Comparison of ENCODE assay signal across 16 mouse cellular contexts in genomic region chr10:89974361-89974760, GRCm38 (mm10).
"Had no signal": no experiment of that assay in that cellular context is flagged by ENCODE, and none has a peak within 500 bp of the region (broad histone marks: within the 10 kb centered on the region; RNA-seq: fewer than 3 reads in every experiment).

No protein-coding gene starts in this region.

- H3K36me3 ChIP-seq: lung, embryonic 15.5 days; midbrain, embryonic 13.5 days; midbrain, embryonic 15.5 days; neural tube, embryonic 12.5 days; stomach, embryonic 15.5 days had no signal

- H3K4me1 ChIP-seq: lung, embryonic 15.5 days; megakaryocyte, embryonic 14.5 days; midbrain, embryonic 13.5 days; midbrain, embryonic 15.5 days; neural tube, embryonic 12.5 days; stomach, embryonic 15.5 days had no signal

- H3K9me3 ChIP-seq: lung, embryonic 15.5 days; megakaryocyte, embryonic 14.5 days; midbrain, embryonic 13.5 days; midbrain, embryonic 15.5 days; neural tube, embryonic 12.5 days; stomach, embryonic 15.5 days had no signal

- H3K4me2 ChIP-seq: lung, embryonic 15.5 days; midbrain, embryonic 11.5 days; midbrain, embryonic 13.5 days; midbrain, embryonic 15.5 days; neural tube, embryonic 12.5 days; stomach, embryonic 15.5 days had no signal

- H3K27ac ChIP-seq: lung, embryonic 15.5 days; macrophage; midbrain, embryonic 13.5 days; midbrain, embryonic 15.5 days; neural tube, embryonic 12.5 days; stomach, embryonic 15.5 days; stomach, postnatal 0 days had no signal

- ATAC-seq: lung, postnatal 0 days; midbrain, embryonic 13.5 days; midbrain, embryonic 15.5 days had no signal

- H3K9ac ChIP-seq: lung, embryonic 15.5 days; midbrain, embryonic 13.5 days; midbrain, embryonic 15.5 days; neural tube, embryonic 12.5 days; stomach, embryonic 15.5 days had no signal

- H3K27me3 ChIP-seq: lung, embryonic 15.5 days; megakaryocyte, embryonic 14.5 days; midbrain, embryonic 13.5 days; midbrain, embryonic 15.5 days; neural tube, embryonic 12.5 days; stomach, embryonic 15.5 days had no signal

- DNase-seq: lung, adult 2 months; lung, postnatal 14 days; lung, postnatal 36 days; right cerebral cortex, postnatal 14 days; thymus, adult 2 months; thymus, postnatal 36 days had no signal

- H3K4me3 ChIP-seq: lung, embryonic 15.5 days; megakaryocyte, embryonic 14.5 days; midbrain, embryonic 13.5 days; midbrain, embryonic 15.5 days; neural tube, embryonic 12.5 days; stomach, embryonic 15.5 days had no signal
